Mouse (Mus musculus): ENCODE measurements around the gene Rpap3.

Rpap3 gene

DNA sequence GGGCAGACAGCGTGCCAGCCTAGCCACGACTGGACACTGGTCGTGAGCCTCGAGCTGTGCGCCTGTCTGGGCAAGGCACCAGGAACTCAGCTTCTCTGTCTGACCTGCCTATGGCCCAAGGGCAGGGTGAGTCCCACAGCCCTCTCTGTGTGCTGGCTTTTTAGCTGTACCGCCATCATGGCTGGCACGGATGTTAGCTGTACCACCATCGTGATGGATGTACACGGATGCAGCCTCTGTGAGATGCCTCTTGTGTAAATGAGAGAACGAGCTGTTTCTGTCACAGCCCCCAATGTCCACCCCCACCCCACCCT is 39.2 kb downstream of the Rpap3 start:
- Histone ChIP-seq H3K9me3 (ENCODE audit: low read length) (no peaks in the 10 kb centered on the region), H3K27me3 (ENCODE audit: insufficient read depth, low read length) (no peaks in the 10 kb centered on the region), H3K4me1 (replicated peaks; ENCODE audit: low read depth, low read length) (peaks cover 25% of the 10 kb centered on the region), H3K4me3 (replicated peaks; ENCODE audit: low read length) (no peak overlapping the region), H3K36me3 (ENCODE audit: insufficient read depth, low read length) (no peaks in the 10 kb centered on the region)
- TF ChIP-seq POU5F1 (IDR thresholded peaks at IDR 0.05; ENCODE audit: borderline replicate concordance, low read length) (no peak), CTCF (conservative IDR thresholded peaks at IDR 0.05; ENCODE audit: low read length) (no peak), NANOG (IDR thresholded peaks at IDR 0.05; ENCODE audit: borderline replicate concordance, low read length) (no peak)

GRCm38 (mm10) chr15:97665770-97666456 is 39.7 kb downstream of the Rpap3 start:
- Histone ChIP-seq H3K27me3 (ENCODE audit: insufficient read depth, low read length) (0 out of 2 replicates have a peak, but pooled peaks cover 2% of the 10 kb centered on the region), H3K9me3 (ENCODE audit: low read length) (no peaks in the 10 kb centered on the region), H3K4me3 (replicated peaks; ENCODE audit: low read length) (no peak overlapping the region), H3K4me1 (replicated peaks; ENCODE audit: low read depth, low read length) (peaks cover 25% of the 10 kb centered on the region), H3K36me3 (ENCODE audit: insufficient read depth, low read length) (no peaks in the 10 kb centered on the region)
- TF ChIP-seq NANOG (IDR thresholded peaks at IDR 0.05; ENCODE audit: borderline replicate concordance, low read length) = no peak
- no peak for TF ChIP-seq CTCF (conservative IDR thresholded peaks at IDR 0.05; ENCODE audit: low read length)
- no peak for TF ChIP-seq POU5F1 (IDR thresholded peaks at IDR 0.05; ENCODE audit: borderline replicate concordance, low read length)

DNA sequence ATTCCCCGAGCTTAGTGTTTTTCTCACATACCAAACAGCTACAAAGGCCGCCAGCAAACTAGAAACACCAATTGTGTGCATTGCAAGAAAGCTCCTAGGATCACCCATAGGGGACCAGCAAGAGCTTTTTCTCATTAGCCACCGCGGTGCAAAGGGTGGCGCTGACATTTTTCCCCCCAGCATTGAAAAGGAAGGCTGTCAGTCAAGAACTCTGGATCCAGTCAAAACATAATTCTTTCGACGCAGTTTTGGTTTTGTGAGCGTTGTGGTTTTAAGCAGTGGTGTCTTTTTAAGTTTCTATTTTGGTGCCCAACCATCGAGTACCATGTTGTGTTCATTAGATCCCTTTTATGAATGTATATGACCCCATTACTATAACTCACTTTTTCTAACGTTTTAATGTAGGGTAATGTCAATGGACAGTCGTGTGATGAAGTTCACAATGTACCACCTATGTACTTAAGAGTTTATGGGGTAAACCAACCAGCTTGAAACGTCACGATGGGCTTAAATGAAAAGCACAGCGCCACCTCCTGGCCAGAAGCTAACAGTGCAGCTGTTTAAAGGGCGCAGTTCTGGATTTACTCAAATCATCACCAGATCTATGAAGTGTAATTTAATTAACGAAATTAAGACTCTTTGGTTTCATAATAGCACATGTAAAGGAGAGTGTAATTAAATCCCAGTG is 40.5 kb downstream of the Rpap3 start:
- H3K4me1 ChIP-seq (replicated peaks; ENCODE audit: low read depth, low read length) = peaks cover 25% of the 10 kb centered on the region
- TF ChIP-seq POU5F1 (IDR thresholded peaks at IDR 0.05; ENCODE audit: borderline replicate concordance, low read length) (no peak), CTCF (conservative IDR thresholded peaks at IDR 0.05; ENCODE audit: low read length) (peak; percentile 89), NANOG (IDR thresholded peaks at IDR 0.05; ENCODE audit: borderline replicate concordance, low read length) (no peak)
- no peaks in the 10 kb centered on the region for H3K9me3 ChIP-seq (ENCODE audit: low read length)
- no peak overlapping the region for H3K4me3 ChIP-seq (replicated peaks; ENCODE audit: low read length)
- H3K36me3 ChIP-seq (ENCODE audit: insufficient read depth, low read length) = no peaks in the 10 kb centered on the region
- H3K27me3 ChIP-seq (ENCODE audit: insufficient read depth, low read length) = peaks cover 8% of the 10 kb centered on the region

- Histone ChIP-seq H3K4me3 (replicated peaks; ENCODE audit: low read length) (peak overlapping the region; percentile 75), H3K36me3 (ENCODE audit: insufficient read depth, low read length) (no peaks in the 10 kb centered on the region), H3K9me3 (ENCODE audit: low read length) (no peaks in the 10 kb centered on the region), H3K27me3 (ENCODE audit: insufficient read depth, low read length) (peaks cover 15% of the 10 kb centered on the region), H3K4me1 (replicated peaks; ENCODE audit: low read depth, low read length) (peaks cover 26% of the 10 kb centered on the region)
- TF ChIP-seq CTCF (conservative IDR thresholded peaks at IDR 0.05; ENCODE audit: low read length) = peak; percentile 75
- TF ChIP-seq NANOG (IDR thresholded peaks at IDR 0.05; ENCODE audit: borderline replicate concordance, low read length) = no peak
- no peak for TF ChIP-seq POU5F1 (IDR thresholded peaks at IDR 0.05; ENCODE audit: borderline replicate concordance, low read length)
These were observed 41.7 kb downstream of the Rpap3 start for GRCm38 (mm10) chr15:97663750-97664406.

DNA sequence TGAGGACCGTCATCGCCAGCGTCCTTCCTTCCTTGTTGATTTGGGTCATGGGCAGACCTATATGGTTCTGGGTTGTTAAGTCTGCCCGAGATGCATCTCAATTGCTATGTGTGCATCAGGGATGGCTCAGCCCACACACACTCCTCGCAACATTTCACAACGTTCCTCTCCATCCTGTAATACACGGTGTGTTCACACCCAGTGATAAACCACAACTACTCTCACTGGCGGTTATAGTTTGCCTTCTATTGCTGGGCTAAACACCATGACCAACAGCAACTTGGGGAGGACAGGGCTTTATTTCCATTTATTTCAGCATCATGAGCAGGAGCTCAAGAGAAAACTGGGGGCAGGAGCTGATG is 46.9 kb downstream of the Rpap3 start:
- H3K4me3 ChIP-seq (replicated peaks; ENCODE audit: low read length) = no peak overlapping the region
- H3K4me1 ChIP-seq (replicated peaks; ENCODE audit: low read depth, low read length) = peaks cover 21% of the 10 kb centered on the region
- H3K9me3 ChIP-seq (ENCODE audit: low read length) = no peaks in the 10 kb centered on the region
- peaks cover 43% of the 10 kb centered on the region for H3K27me3 ChIP-seq (ENCODE audit: insufficient read depth, low read length)
- no peak for TF ChIP-seq POU5F1 (IDR thresholded peaks at IDR 0.05; ENCODE audit: borderline replicate concordance, low read length)
- no peak for TF ChIP-seq CTCF (conservative IDR thresholded peaks at IDR 0.05; ENCODE audit: low read length)
- no peaks in the 10 kb centered on the region for H3K36me3 ChIP-seq (ENCODE audit: insufficient read depth, low read length)

GRCm38 (mm10) chr15:97657856-97658754 is 47.5 kb downstream of the Rpap3 start:
- no peak overlapping the region for H3K4me3 ChIP-seq (replicated peaks; ENCODE audit: low read length)
- H3K9me3 ChIP-seq (ENCODE audit: low read length) = no peaks in the 10 kb centered on the region
- TF ChIP-seq POU5F1 (IDR thresholded peaks at IDR 0.05; ENCODE audit: borderline replicate concordance, low read length) (no peak), CTCF (conservative IDR thresholded peaks at IDR 0.05; ENCODE audit: low read length) (no peak), NANOG (IDR thresholded peaks at IDR 0.05; ENCODE audit: borderline replicate concordance, low read length) (no peak)

GRCm38 (mm10) chr15:97657420-97657819 is 48.2 kb downstream of the Rpap3 start:
- H3K36me3 ChIP-seq (ENCODE audit: insufficient read depth, low read length) = no peaks in the 10 kb centered on the region
- H3K27me3 ChIP-seq (ENCODE audit: insufficient read depth, low read length) = peaks cover 43% of the 10 kb centered on the region
- H3K4me1 ChIP-seq (replicated peaks; ENCODE audit: low read depth, low read length) = peaks cover 18% of the 10 kb centered on the region
- TF ChIP-seq NANOG (IDR thresholded peaks at IDR 0.05; ENCODE audit: borderline replicate concordance, low read length) (no peak), POU5F1 (IDR thresholded peaks at IDR 0.05; ENCODE audit: borderline replicate concordance, low read length) (no peak), CTCF (conservative IDR thresholded peaks at IDR 0.05; ENCODE audit: low read length) (no peak)
- no peaks in the 10 kb centered on the region for H3K9me3 ChIP-seq (ENCODE audit: low read length)
- no peak overlapping the region for H3K4me3 ChIP-seq (replicated peaks; ENCODE audit: low read length)

More at GRCm38 (mm10) chr15:97657856-97658754, 47.5 kb downstream of the Rpap3 start:
- Histone ChIP-seq H3K27me3 (ENCODE audit: insufficient read depth, low read length) (peaks cover 43% of the 10 kb centered on the region), H3K36me3 (ENCODE audit: insufficient read depth, low read length) (no peaks in the 10 kb centered on the region), H3K4me1 (replicated peaks; ENCODE audit: low read depth, low read length) (peaks cover 18% of the 10 kb centered on the region)

GRCm38 (mm10) chr15:97649726-97650125 is 55.9 kb downstream of the Rpap3 start:
- peaks cover 4% of the 10 kb centered on the region for H3K9me3 ChIP-seq (ENCODE audit: low read length)
- H3K4me1 ChIP-seq (replicated peaks; ENCODE audit: low read depth, low read length) = no peaks in the 10 kb centered on the region
- TF ChIP-seq NANOG (IDR thresholded peaks at IDR 0.05; ENCODE audit: borderline replicate concordance, low read length) (no peak), CTCF (conservative IDR thresholded peaks at IDR 0.05; ENCODE audit: low read length) (no peak), POU5F1 (IDR thresholded peaks at IDR 0.05; ENCODE audit: borderline replicate concordance, low read length) (no peak)
- H3K4me3 ChIP-seq (replicated peaks; ENCODE audit: low read length) = no peak overlapping the region
- no peaks in the 10 kb centered on the region for H3K36me3 ChIP-seq (ENCODE audit: insufficient read depth, low read length)
- peaks cover 4% of the 10 kb centered on the region; the same call in 1 of the 2 replicates for H3K27me3 ChIP-seq (ENCODE audit: insufficient read depth, low read length)
